Mouse (Mus musculus): Measurements from ENCODE around the gene Tnnt3. TPM values are rescaled to one million over a fixed set of nuclear protein-coding genes. Genes with fewer than 3 reads are reported as not detected.

The Tnnt3 gene
- polyA plus RNA-seq, 1 experiment from 2014 or later = 1.6 TPM

- Histone ChIP-seq H3K27me3 (replicated peaks) (no peaks in the 10 kb centered on the region), H3K4me2 (no peak overlapping the region), H3K4me1 (peaks cover 2% of the 10 kb centered on the region), H3K36me3 (replicated peaks) (no peaks in the 10 kb centered on the region), H3K9me3 (no peaks in the 10 kb centered on the region), H3K9ac (no peak overlapping the region), H3K4me3 (no peak overlapping the region), H3K27ac (no peak overlapping the region)
- 70% methylated on average over 4 of the region's 4 CpGs for WGBS
- no peak for ATAC-seq (replicated peaks)
Observed at GRCm38 (mm10) chr7:142462594-142463078, 36.0 kb upstream of the Tnnt3 start.

- WGBS = 85% methylated on average over 7 of the region's 7 CpGs
- no peak overlapping the region for H3K27ac ChIP-seq
- H3K36me3 ChIP-seq (replicated peaks) = no peaks in the 10 kb centered on the region
- no peak for ATAC-seq (replicated peaks)
- H3K4me1 ChIP-seq = peaks cover 6% of the 10 kb centered on the region; the same call in 1 of the 2 replicates
- no peaks in the 10 kb centered on the region for H3K9me3 ChIP-seq
- H3K9ac ChIP-seq = no peak overlapping the region
- no peaks in the 10 kb centered on the region for H3K27me3 ChIP-seq (replicated peaks)
- no peak overlapping the region for H3K4me3 ChIP-seq
- no peak overlapping the region for H3K4me2 ChIP-seq
Observed at GRCm38 (mm10) chr7:142470171-142470691, 28.4 kb upstream of the Tnnt3 start.

GRCm38 (mm10) chr7:142470808-142471413 is 27.7 kb upstream of the Tnnt3 start:
- H3K9me3 ChIP-seq = no peaks in the 10 kb centered on the region
- H3K27ac ChIP-seq = no peak overlapping the region
- no peak for ATAC-seq (replicated peaks)
- no peaks in the 10 kb centered on the region for H3K36me3 ChIP-seq (replicated peaks)
- H3K4me1 ChIP-seq = peaks cover 6% of the 10 kb centered on the region; the same call in 1 of the 2 replicates
- no peaks in the 10 kb centered on the region for H3K27me3 ChIP-seq (replicated peaks)
- WGBS = 27% methylated on average over 4 of the region's 4 CpGs
- no peak overlapping the region for H3K9ac ChIP-seq
- no peak overlapping the region for H3K4me3 ChIP-seq
- H3K4me2 ChIP-seq = no peak overlapping the region

- Histone ChIP-seq H3K9ac (no peak overlapping the region), H3K27me3 (replicated peaks) (no peaks in the 10 kb centered on the region), H3K4me3 (no peak overlapping the region), H3K4me1 (peaks cover 6% of the 10 kb centered on the region; the same call in 1 of the 2 replicates), H3K27ac (no peak overlapping the region), H3K36me3 (replicated peaks) (no peaks in the 10 kb centered on the region), H3K4me2 (no peak overlapping the region), H3K9me3 (no peaks in the 10 kb centered on the region)
- no peak for ATAC-seq (replicated peaks)
- 39% methylated on average over 6 of the region's 6 CpGs for WGBS
Observed at GRCm38 (mm10) chr7:142471414-142471861, 27.2 kb upstream of the Tnnt3 start.

GRCm38 (mm10) chr7:142471884-142472570 is 26.6 kb upstream of the Tnnt3 start:
- Histone ChIP-seq H3K9me3 (no peaks in the 10 kb centered on the region), H3K27ac (no peak overlapping the region), H3K4me1 (peaks cover 6% of the 10 kb centered on the region; the same call in 1 of the 2 replicates), H3K27me3 (replicated peaks) (no peaks in the 10 kb centered on the region), H3K36me3 (replicated peaks) (no peaks in the 10 kb centered on the region), H3K9ac (no peak overlapping the region), H3K4me2 (no peak overlapping the region), H3K4me3 (no peak overlapping the region)
- no peak for ATAC-seq (replicated peaks)
- WGBS = 35% methylated on average over 15 of the region's 15 CpGs

GRCm38 (mm10) chr7:142472936-142473335 is 25.7 kb upstream of the Tnnt3 start:
- Histone ChIP-seq H3K4me1 (peaks cover 6% of the 10 kb centered on the region; the same call in 1 of the 2 replicates), H3K4me2 (no peak overlapping the region), H3K9ac (no peak overlapping the region), H3K27me3 (replicated peaks) (no peaks in the 10 kb centered on the region), H3K4me3 (no peak overlapping the region), H3K27ac (no peak overlapping the region), H3K36me3 (replicated peaks) (no peaks in the 10 kb centered on the region), H3K9me3 (no peaks in the 10 kb centered on the region)
- no peak for ATAC-seq (replicated peaks)
- 92% methylated on average over 4 of the region's 4 CpGs for WGBS

- Histone ChIP-seq H3K27ac (no peak overlapping the region), H3K36me3 (replicated peaks) (no peaks in the 10 kb centered on the region), H3K4me3 (no peak overlapping the region), H3K27me3 (replicated peaks) (no peaks in the 10 kb centered on the region), H3K4me1 (peaks cover 6% of the 10 kb centered on the region; the same call in 1 of the 2 replicates), H3K9ac (no peak overlapping the region), H3K9me3 (no peaks in the 10 kb centered on the region), H3K4me2 (no peak overlapping the region)
- WGBS = 95% methylated on average over 2 of the region's 2 CpGs
- no peak for ATAC-seq (replicated peaks)
Observed at GRCm38 (mm10) chr7:142473476-142473875, 25.2 kb upstream of the Tnnt3 start.

- 89% methylated on average over 14 of the region's 14 CpGs for WGBS
- Histone ChIP-seq H3K4me2 (no peak overlapping the region), H3K27ac (no peak overlapping the region), H3K4me3 (no peak overlapping the region), H3K9me3 (no peaks in the 10 kb centered on the region), H3K9ac (no peak overlapping the region), H3K4me1 (peaks cover 6% of the 10 kb centered on the region; the same call in 1 of the 2 replicates), H3K36me3 (replicated peaks) (no peaks in the 10 kb centered on the region), H3K27me3 (replicated peaks) (no peaks in the 10 kb centered on the region)
- ATAC-seq (replicated peaks) = no peak
Observed at GRCm38 (mm10) chr7:142474799-142475198, 23.8 kb upstream of the Tnnt3 start.

GRCm38 (mm10) chr7:142475641-142476040 is 23.0 kb upstream of the Tnnt3 start:
- H3K36me3 ChIP-seq (replicated peaks) = no peaks in the 10 kb centered on the region
- H3K9ac ChIP-seq = no peak overlapping the region
- no peak overlapping the region for H3K4me2 ChIP-seq
- H3K9me3 ChIP-seq = no peaks in the 10 kb centered on the region
- no peaks in the 10 kb centered on the region for H3K27me3 ChIP-seq (replicated peaks)
- no peak overlapping the region for H3K27ac ChIP-seq
- 63% methylated on average over 7 of the region's 7 CpGs for WGBS
- ATAC-seq (replicated peaks) = no peak
- H3K4me1 ChIP-seq = peaks cover 6% of the 10 kb centered on the region; the same call in 1 of the 2 replicates
- H3K4me3 ChIP-seq = no peak overlapping the region

GRCm38 (mm10) chr7:142476271-142476670 is 22.4 kb upstream of the Tnnt3 start:
- no peaks in the 10 kb centered on the region for H3K9me3 ChIP-seq
- H3K4me2 ChIP-seq = no peak overlapping the region
- peaks cover 8% of the 10 kb centered on the region for H3K4me1 ChIP-seq
- no peak overlapping the region for H3K4me3 ChIP-seq
- H3K27ac ChIP-seq = no peak overlapping the region
- no peaks in the 10 kb centered on the region for H3K36me3 ChIP-seq (replicated peaks)
- H3K9ac ChIP-seq = no peak overlapping the region
- no peaks in the 10 kb centered on the region for H3K27me3 ChIP-seq (replicated peaks)
- WGBS = 88% methylated on average over 5 of the region's 5 CpGs
- no peak for ATAC-seq (replicated peaks)

GRCm38 (mm10) chr7:142476795-142477452 is 21.7 kb upstream of the Tnnt3 start:
- no peaks in the 10 kb centered on the region for H3K27me3 ChIP-seq (replicated peaks)
- no peak overlapping the region for H3K4me2 ChIP-seq
- H3K36me3 ChIP-seq (replicated peaks) = no peaks in the 10 kb centered on the region
- no peak overlapping the region for H3K27ac ChIP-seq
- no peaks in the 10 kb centered on the region for H3K9me3 ChIP-seq
- WGBS = 88% methylated on average over 13 of the region's 13 CpGs
- no peak overlapping the region for H3K9ac ChIP-seq
- peaks cover 12% of the 10 kb centered on the region for H3K4me1 ChIP-seq
- ATAC-seq (replicated peaks) = no peak
- no peak overlapping the region for H3K4me3 ChIP-seq

GRCm38 (mm10) chr7:142478001-142478400 is 20.6 kb upstream of the Tnnt3 start:
- Histone ChIP-seq H3K4me3 (no peak overlapping the region), H3K27me3 (replicated peaks) (no peaks in the 10 kb centered on the region)
- WGBS = 91% methylated on average over 6 of the region's 6 CpGs

More at GRCm38 (mm10) chr7:142478001-142478400, 20.6 kb upstream of the Tnnt3 start:
- Histone ChIP-seq H3K27ac (no peak overlapping the region), H3K9me3 (no peaks in the 10 kb centered on the region), H3K9ac (no peak overlapping the region), H3K36me3 (replicated peaks) (no peaks in the 10 kb centered on the region), H3K4me1 (peaks cover 13% of the 10 kb centered on the region), H3K4me2 (no peak overlapping the region)
- ATAC-seq (replicated peaks) = no peak
